Mouse (Mus musculus): Measurements from ENCODE around the gene Akap5. TPM values are rescaled to one million over a fixed set of nuclear protein-coding genes. Genes with fewer than 3 reads are reported as not detected.
A peak's percentile ranks its signal among the peaks of the same experiment; 100 is the strongest.

The Akap5 gene
- polyA plus RNA-seq, 1 experiment from 2014 or later: 0.38 TPM

- DNase-seq (ENCODE audit: low spot score): no peak
Observed at GRCm38 (mm10) chr12:76310633-76311032, 14.1 kb upstream of the Akap5 start.

DNA sequence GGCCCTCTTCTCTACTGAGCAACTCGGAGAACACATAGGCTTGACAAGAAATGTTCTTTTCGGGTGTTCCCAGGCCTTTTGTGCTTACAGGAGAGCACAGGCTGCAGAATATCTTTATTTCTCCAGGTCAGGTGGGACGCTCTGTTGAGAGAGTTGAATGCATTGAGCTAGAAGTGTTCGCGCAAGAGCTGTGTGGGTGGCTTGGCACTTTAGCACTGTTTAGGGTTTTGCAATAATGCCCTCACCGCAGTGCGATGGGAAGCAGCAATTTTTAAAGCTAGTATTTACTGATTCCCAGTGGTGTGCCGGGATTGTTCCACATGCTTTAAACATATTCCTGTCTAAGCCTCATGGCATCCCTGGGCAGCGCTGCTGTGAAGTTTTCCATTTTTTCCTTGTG is 13.5 kb upstream of the Akap5 start:
- no peak for DNase-seq (ENCODE audit: low spot score)

DNA sequence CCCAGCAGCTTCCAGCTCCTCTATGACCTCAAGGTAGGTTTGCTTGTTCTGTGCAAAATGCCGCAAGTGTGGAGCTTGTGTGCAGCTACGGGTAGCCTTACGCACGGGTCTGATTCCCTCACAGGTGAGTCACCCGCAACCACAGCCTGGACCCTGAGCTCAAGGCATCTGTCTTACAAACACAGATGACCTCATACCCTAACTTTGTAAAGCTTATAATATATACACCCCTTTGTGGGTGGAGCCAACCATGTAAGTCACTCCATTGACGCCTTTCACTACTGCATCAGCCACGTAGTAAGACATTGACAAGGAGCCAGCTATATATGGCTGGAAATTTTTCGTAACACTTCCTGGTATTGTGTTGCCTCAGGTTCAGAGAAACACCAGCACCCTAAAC is 12.7 kb upstream of the Akap5 start:
- no peak for DNase-seq (ENCODE audit: low spot score)

DNA sequence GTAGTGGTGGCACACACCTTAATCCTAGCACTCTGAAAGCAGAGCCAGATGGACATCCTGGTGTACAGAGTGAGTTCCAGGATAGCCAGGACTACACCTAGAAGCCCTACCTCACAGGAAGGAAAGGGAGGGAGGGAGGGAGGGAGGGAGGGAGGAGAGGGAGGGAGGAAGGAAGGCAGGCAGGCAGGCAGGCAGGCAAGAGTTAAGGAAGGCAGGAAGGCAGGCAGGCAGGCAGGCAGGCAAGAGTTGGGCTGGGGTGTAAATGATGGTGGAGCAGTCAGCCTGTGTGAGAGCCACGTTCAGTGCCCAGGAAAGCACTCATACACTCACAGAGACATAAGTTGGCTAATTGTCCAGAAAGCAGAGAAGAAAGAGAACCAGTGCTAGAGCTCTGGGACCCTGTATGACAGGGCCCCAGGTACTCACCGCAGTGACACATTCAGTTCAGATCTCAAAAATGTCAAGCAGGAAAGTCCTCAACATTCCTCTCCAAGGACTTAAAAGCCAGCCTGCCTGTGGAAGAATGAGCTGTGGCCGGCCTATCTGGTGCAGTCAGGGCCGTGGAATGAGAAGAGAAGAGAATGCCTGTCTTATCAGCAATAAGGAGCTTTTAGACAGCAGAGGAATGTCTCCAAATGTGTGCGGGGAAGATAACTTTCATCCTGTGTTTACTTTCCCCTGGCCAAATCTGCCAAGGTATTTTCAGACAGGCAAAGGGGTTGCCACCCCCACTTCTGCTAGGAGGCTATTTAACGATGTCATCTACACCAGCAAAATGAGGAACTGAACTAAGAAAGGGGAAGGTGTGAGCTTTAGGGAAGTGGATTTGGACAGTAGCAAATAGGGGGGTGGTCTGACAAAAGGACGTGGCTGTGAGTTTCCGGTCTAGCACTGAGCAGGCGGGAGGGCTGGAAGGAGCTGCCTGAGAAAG is 6.1 kb upstream of the Akap5 start:
- no peak for DNase-seq (ENCODE audit: low spot score)

DNA sequence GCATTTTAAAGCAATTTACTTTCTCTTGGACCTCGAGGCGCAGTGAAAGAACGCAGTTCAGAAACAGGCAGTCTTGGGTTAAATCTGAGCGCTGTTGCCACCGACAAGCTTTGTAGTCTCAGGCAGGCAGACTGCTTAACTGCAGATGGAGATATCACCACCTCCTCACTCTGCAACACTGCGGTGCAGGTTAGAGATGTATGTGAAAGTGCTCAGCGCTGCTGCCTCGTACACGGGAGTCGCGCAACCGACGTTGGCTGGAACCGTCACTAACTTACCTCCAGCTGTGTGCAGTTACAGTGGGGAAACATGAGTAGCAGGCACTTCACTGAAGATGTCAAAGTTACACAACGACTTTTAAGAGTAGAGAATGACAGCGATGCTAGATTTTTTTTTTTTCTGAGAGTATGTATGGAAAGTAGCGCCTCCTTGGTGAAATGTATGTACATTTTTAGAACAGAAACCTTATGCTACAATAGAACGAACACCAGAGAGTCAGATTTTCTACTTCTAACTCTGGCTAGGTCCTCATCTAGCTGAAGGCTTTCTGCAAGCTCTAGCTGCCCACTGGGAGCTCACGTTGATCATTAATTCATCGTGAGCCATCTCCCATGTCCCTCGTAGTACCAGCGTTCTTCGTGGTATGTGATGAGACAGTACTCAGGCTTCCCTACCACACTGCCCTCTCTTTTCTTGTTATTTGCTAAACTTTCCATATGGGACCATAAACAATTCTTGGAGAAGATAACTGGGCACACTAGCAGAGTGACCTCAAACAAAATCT is 1.9 kb downstream of the Akap5 start:
- no peak for DNase-seq (ENCODE audit: low spot score)

- no peak for DNase-seq (ENCODE audit: low spot score)
Observed at GRCm38 (mm10) chr12:76328567-76329354, 4.1 kb downstream of the Akap5 start.

GRCm38 (mm10) chr12:76333688-76334087 is 9.0 kb downstream of the Akap5 start:
- DNase-seq (ENCODE audit: low spot score): no peak

- DNase-seq (ENCODE audit: low spot score): no peak
Observed at GRCm38 (mm10) chr12:76335641-76336040, 10.9 kb downstream of the Akap5 start.

- no peak for DNase-seq (ENCODE audit: low spot score)
Observed at GRCm38 (mm10) chr12:76336111-76336965, 11.6 kb downstream of the Akap5 start.

- peak; percentile 71 for DNase-seq (ENCODE audit: low spot score)
Observed at GRCm38 (mm10) chr12:76341080-76341479, 16.4 kb downstream of the Akap5 start.

GRCm38 (mm10) chr12:76345759-76346455 is 21.2 kb downstream of the Akap5 start:
- peak; percentile 82 for DNase-seq (ENCODE audit: low spot score)

GRCm38 (mm10) chr12:76349680-76350220 is 25.1 kb downstream of the Akap5 start:
- peak; percentile 9 for DNase-seq (ENCODE audit: low spot score)

DNA sequence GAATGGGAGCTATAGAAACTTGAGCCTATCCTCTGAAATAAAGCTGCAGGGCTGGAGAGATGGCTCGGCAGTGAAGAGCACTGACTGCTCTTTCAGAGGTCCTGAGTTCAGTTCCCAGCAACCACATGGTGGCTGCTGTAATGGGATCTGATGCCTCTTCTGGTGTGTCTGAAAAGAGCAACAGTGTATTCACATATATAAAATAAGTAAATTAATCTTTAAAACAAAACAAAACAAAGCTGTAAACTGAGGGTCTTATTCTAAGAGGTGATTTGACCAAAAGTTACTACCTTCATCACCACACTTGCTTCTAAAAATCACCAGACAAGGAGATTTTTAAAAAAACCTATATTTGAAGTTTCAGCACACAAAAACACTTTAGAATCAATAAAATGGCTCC is 36.2 kb downstream of the Akap5 start:
- no peak for DNase-seq (ENCODE audit: low spot score)

GRCm38 (mm10) chr12:76361405-76362302 is 37.0 kb downstream of the Akap5 start:
- DNase-seq (ENCODE audit: low spot score): peak; percentile 60

DNA sequence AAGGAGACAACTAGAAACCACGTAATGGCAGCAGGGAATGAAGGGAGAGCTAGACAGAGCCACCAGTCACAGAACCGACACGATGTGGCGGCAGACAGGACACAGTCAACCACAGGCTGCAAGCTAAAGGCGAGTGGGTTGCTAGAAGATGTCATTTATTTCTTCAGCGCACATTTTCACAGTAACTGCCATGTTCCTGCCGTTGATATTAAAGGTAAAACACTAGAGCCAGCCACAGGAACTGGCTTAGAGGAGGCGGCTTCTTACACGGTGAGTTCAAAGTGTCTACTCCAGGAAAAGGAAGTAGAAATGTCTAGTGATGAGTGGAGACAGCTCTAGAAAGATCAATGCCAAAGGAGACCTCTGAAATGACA is 37.6 kb downstream of the Akap5 start:
- DNase-seq (ENCODE audit: low spot score): peak; percentile 75

DNA sequence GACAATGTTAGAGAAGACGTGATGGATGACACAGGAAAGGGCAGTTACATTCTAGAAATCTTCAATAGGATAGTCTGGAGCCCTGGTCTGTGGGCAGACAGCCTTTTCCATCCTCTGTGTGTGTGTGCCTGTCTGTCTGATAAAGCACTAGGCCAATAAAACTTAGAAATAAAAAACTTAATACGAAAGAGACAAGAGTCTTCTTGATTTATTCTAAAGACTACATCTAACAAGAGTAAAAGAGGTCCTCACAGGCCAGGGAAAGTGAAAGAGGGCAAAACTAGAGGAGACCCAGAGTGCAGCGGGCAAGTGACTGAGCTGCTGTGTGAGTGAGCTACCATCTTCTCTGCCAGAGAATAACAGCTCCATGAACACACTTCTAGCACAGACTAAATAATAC is 41.6 kb downstream of the Akap5 start:
- DNase-seq (ENCODE audit: low spot score): peak; percentile 17

- peak; percentile 77 for DNase-seq (ENCODE audit: low spot score)
Observed at GRCm38 (mm10) chr12:76367096-76367995, 42.7 kb downstream of the Akap5 start.

Data from thymus, postnatal 0 days (tissue).